Mouse (Mus musculus): ENCODE results near the gene Il9r.

The Il9r gene

DNA sequence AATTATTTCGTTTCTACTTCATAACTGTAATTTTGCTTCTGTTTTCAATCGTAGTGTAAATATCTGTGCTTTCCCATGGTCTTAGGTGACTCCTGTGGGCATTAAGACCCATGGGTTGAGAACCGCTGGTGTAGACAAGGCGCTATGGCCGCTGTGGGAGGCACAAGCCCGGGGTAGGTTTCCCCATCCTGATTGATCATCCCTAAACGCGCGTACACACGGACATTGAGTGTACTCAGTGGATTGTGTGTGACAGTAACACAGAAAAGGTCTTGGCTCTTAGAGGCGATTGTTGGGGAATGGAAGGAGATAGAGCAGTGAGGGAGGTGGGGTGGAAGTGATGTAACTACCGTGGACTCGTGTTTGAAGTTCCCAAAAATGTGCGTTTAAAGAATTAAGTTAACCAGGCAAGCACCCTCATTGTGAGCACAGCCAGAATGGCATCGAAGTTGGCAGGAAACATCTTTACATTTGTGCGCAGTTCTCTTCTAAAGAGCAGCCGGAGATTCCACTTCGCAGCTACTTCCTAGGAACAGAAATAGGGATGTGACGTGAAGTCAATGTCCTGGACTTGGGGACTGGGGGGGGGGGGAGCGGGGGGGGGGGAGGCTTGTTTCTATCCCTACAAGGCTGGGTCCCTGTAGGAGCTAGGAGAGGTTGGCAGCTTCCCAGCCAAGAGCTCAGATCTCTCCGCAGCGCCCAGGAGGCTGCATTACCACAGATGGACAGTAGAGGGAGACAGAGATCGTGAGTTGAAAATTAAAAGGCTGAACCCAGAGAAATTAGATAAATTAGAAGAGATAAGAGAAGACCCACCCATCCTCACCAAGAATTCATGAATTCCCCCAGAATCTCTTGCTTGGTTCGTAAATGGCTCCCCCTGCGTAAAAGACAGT lies 17.9 kb downstream of the Il9r start:
- in situ Hi-C loops (cut with MboI; ENCODE audit: low pct_unique_long_range_greater_than_20kb in 1 of 2, low sequenced_read_pairs in 2 of 2, unreplicated experiment in 1 of 2), result loop anchor here in 1 of 2 experiments (5.0 kb wide), 1 partner anchor 135 kb away; no protein-coding TSS in a partner anchor

DNA sequence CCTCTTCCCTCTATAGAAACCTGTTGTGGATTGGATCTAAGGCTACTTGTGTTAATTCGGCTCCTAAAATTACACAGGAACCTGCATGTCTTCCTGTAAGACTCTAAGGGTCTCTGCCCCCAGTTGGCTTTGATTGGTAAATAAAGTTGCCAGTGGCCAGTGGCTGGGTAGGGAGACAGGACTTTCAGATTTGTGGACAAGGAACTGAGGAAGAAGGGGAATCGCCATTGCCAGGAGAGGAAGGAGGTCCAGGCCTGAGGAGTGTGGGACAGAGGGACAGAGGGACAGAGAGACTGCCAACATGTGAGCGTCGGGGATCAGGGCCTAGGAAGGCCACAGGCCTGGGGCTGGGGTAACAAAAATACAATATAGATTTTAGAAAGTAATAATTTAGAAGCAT lies 18.8 kb downstream of the Il9r start:
- in situ Hi-C loops (cut with MboI; ENCODE audit: low pct_unique_long_range_greater_than_20kb in 1 of 2, low sequenced_read_pairs in 2 of 2, unreplicated experiment in 1 of 2), result loop anchor here in 1 of 2 experiments (5.0 kb wide), 1 partner anchor 136 kb away; no protein-coding TSS in a partner anchor

DNA sequence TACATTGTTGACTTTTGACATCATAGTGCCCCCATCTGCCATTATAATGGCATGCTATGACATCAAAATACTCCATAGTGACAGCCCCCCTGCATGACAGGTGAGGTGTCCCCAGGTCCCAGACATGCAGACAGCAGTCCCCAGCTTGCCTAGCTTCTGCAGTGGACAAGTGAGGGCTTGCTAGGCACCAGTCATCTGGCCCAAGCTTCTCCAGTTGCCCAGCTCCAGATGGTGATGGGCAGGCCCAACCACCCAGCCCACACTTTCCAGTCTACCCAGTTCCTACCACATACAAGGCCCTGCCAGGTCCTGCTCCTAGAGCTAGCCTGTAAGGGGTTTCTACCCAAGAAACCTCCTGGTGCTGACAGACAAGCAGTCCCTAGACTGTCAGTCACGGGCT lies 21.6 kb downstream of the Il9r start:
- in situ Hi-C loops (cut with MboI; ENCODE audit: low pct_unique_long_range_greater_than_20kb in 1 of 2, low sequenced_read_pairs in 2 of 2, unreplicated experiment in 1 of 2), result no loop called here

DNA sequence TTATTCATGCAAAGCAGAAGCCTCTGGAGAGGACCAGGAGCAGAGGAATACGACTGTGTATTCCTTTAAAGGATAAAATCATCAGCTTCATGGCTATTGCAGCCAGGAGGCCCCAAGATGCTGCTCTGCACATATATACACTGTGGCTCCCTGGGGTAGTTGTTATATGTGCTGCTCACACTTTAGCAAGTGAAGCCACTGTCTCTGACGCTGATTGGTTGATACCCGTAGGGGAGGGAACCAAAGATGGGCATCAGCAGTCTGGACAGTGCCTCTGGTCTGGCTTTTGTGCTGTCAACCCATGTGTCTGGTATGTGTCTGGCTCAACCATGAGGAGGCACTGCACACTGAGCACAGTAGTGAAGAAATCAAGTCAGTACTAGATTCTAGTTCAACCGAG lies 33.4 kb downstream of the Il9r start:
- in situ Hi-C loops (cut with MboI; ENCODE audit: low pct_unique_long_range_greater_than_20kb in 1 of 2, low sequenced_read_pairs in 2 of 2, unreplicated experiment in 1 of 2), result no loop called here

DNA sequence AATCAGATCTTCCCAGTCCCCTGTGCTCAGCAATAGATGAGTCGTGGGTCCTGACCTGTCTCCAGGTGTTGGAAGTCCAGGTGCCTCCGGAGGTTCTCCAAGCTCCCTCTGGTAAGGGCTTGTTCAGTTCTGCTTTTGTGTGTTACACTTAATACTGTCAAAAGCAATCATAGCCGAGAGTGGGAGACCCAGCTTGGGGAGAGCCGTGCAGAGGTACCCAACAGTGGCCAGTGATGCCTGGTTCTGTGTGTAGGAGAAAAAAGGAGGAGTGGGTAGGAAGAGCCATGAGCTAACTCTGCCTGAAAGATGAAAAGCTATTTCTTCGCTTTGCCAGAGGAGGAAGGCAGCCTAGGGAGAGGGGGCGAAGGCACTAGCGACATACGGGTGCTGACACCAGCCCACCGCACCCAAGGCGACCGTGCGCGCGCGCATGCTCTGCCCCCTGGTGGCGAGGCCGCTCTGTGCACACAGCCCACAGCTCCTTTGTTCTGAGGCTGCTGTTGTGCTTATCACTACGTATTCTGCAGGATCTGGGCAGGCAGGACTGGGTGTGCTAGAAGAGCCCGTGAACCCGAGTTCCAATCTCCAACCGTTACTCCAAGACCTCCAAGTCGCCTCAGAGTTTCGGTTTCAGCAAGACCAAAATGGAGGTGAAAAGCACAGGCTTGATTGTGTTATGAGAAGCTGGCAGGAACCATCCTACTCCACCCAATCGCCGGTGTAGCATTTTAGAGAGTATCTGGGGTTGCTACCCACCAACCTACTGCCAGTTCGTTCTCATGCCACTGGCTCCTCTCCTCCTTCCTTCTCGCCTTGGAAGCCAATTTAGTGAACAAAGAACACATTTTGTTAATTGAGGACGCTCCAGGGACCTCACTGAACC lies 37.9 kb downstream of the Il9r start:
- in situ Hi-C loops (cut with MboI; ENCODE audit: low pct_unique_long_range_greater_than_20kb in 1 of 2, low sequenced_read_pairs in 2 of 2, unreplicated experiment in 1 of 2), result no loop called here

DNA sequence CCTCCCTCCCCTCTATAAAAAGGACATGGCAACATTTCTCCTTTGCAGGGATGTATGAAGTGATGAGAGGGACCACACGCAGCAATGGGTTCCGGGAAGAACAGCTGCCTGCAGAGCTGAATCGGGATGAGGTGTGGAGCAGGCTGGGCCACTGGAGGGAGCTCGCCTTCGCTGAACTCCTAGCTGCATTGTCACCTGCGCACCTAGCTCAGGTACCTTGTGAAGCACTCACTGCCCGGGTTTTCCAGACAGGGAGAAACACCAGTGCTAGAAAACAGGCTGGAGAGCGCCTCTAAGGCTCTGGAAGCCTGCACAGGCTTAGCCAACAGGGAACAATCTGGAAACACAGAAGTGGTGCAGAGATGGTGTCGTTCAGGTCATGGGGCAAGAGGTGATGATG lies 38.6 kb downstream of the Il9r start:
- in situ Hi-C loops (cut with MboI; ENCODE audit: low pct_unique_long_range_greater_than_20kb in 1 of 2, low sequenced_read_pairs in 2 of 2, unreplicated experiment in 1 of 2), result no loop called here

DNA sequence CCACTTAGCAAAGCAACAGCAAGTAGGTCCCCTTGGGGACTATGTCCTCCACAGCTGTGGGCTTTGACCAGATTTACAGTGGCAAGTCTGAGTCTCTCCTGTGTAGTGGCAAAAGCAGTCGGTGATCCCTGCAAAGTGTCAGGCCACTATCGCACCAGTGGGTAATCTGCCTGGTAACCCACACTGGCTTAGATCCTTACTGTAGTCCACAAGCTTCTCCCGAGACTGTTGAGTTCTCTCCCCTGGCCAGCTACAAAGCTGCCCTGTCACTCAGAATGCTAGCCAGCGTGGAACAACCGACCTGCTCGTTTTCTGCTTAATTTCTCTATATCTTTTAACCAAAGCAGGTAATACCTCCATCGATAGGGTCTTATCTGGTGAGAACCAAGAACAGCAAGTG lies 39.7 kb downstream of the Il9r start:
- in situ Hi-C loops (cut with MboI; ENCODE audit: low pct_unique_long_range_greater_than_20kb in 1 of 2, low sequenced_read_pairs in 2 of 2, unreplicated experiment in 1 of 2), result no loop called here

DNA sequence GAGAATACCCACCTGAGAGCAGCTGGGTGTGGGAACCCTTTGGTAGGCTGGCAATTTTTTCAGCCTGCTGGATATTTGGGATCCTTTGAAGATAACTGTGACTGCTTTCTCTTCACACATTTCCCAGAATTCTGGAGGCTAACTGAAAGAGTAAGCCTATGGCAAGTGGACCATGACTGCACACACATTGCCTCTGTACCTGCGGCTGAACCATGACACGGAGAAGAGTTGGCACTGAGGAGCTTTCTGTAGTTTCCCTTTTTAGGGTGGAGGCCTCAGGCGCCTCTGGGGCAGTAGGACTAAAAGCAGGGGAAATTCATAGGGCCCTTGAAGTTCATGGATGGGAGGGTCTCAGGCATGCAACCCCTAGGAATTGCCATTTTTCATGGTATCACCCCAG lies 40.9 kb downstream of the Il9r start:
- in situ Hi-C loops (cut with MboI; ENCODE audit: low pct_unique_long_range_greater_than_20kb in 1 of 2, low sequenced_read_pairs in 2 of 2, unreplicated experiment in 1 of 2), result no loop called here

DNA sequence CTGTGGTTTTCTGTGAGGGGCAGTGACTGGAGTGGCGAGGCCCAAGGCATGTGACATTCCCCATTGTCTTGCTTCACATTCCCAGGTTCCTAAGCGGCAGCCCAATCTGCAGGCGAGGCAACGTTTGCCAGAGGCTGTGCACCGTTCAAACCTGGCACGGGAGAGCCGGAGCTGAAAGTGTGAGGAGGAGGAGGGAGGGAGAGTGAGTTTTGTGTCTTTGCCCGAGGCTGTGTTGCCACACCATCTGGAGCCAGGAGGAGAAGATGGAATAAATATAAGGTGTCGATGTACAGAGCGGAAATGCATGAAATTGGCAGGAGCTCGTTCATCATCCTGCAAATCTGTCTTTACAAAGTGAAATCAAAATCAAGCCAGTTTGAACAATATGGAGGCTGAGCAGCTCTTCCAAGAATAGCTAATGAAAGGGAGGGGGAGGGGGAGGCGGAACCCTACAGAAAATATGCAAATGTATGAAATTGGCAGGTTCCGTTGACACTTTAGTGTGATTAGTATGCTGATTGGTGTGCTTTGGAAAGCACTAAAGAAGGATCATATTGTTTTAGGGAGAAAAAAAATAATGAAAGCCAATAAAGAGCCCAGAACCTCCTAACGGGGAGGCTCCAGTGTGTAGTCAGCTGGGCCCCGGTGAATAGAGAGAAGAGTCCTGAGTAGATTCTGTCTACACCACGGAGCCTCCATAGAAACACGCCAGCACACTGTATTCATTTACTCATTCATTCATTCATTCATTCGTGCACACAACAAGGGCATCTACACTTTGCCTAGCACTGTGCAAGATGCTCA lies 42.1 kb downstream of the Il9r start:
- in situ Hi-C loops (cut with MboI; ENCODE audit: low pct_unique_long_range_greater_than_20kb in 1 of 2, low sequenced_read_pairs in 2 of 2, unreplicated experiment in 1 of 2), result no loop called here

DNA sequence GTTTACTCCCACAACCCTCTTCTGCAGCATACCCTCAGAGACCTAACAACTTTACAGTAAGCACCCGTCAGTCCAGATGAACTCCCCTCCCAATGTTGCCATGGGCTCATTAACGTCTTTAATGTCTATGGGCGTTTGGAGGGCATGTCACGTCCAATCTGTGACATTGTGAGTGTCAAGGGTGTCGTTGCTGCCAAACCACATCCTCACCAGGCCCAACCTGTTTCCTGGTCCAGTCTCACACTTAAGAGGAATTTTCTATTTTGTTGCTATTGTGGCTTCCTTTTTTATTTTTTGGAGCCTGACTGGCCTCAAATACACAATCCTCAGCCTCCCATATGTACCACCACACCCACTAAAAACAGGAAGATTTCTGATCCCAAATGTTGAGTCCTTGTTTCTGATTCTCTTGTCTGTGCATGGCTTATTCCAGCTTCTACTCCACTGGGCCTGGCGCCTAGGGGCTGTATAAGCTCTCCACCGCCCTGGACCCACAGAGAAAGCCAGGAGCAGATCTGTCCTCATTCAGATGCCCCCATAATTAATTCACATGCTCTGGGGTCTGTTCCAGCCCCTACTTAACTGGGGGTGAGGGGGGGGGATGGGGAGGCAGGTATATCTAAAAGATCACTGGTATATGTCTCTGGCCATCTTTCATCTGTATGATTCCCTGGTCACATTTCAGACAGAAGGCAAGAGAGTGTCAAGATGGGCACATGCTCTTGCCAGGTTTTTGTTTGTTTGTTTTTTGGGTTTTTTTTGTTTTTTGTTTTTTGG lies 43.0 kb downstream of the Il9r start:
- in situ Hi-C loops (cut with MboI; ENCODE audit: low pct_unique_long_range_greater_than_20kb in 1 of 2, low sequenced_read_pairs in 2 of 2, unreplicated experiment in 1 of 2), result no loop called here

DNA sequence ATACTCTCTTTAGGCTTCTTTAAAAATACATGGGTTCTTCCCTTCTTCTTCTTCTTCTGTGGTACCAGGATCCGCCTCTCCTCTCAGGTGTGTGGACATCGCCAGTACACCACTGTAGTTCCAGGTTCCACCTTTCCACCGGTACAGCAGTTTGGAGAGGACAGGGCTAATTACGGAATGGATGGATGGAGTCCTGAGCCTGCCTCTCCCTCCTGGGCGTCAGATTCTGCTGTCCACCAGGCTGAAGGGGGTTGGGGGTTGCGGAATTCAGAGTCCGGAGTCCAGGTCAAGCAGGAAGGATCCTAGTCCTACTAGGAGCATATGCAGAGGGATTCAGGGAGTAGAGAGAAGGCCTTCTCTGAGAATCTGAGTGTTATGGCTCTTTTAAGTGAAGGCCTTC lies 46.9 kb downstream of the Il9r start:
- in situ Hi-C loops (cut with MboI; ENCODE audit: low pct_unique_long_range_greater_than_20kb in 1 of 2, low sequenced_read_pairs in 2 of 2, unreplicated experiment in 1 of 2), result no loop called here

DNA sequence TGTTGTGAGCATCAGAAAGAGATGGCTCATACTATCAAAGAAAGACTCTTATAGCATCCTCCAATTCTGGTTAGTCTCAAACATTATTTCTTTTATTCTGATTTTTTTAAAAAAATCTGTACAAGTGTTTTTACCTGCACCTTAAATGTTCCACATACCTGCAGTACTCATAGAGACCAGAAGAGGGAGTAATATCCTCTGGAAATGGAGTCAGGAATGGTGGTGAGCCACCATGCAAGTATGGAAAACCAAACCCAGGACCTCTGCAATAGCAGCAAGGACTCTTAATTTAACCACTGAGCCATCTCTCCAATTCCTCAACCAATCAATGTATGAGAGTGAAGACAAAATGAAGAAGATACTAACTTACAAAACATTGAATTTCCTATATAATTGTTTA lies 47.3 kb downstream of the Il9r start:
- in situ Hi-C loops (cut with MboI; ENCODE audit: low pct_unique_long_range_greater_than_20kb in 1 of 2, low sequenced_read_pairs in 2 of 2, unreplicated experiment in 1 of 2), result no loop called here

DNA sequence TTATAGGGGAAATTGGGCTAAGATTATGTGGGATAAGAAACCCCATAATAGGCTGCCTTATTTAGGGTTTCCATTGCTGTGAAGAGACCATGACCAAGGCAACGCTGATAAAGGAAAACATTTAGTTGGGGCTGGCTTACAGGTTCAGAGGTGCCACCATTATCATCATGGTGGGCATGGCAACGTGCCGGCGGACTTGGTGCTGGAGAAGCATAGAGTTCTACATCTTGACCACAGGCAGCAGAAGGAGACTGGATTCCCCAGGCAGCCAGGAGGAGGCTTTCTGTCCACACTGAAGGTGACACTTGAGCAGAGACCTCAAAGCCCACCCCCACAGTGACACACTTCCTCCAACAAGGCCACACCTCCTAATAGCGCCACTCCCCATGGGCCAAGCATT lies 48.8 kb downstream of the Il9r start:
- in situ Hi-C loops (cut with MboI; ENCODE audit: low pct_unique_long_range_greater_than_20kb in 1 of 2, low sequenced_read_pairs in 2 of 2, unreplicated experiment in 1 of 2), result no loop called here

DNA sequence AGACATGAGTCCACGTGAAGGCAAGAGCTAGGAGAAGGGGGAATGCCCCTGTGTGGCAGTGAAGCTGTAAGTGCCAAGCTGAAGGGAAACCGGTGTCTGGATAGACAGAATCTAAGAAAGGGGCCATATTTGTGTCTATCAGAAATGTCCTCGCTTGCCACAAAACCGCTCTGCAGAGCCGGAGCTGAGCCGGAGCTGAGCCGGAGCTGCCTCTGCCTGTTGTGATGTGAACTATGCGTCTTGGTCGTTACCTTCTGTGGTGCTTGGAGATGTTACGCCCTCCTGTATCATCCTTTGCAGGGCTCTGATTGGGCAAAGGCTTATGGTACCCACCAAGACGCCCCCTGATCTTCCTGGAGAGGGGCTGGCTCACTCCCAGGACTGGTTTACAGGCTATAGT lies 50.5 kb downstream of the Il9r start:
- in situ Hi-C loops (cut with MboI; ENCODE audit: low pct_unique_long_range_greater_than_20kb in 1 of 2, low sequenced_read_pairs in 2 of 2, unreplicated experiment in 1 of 2), result no loop called here

DNA sequence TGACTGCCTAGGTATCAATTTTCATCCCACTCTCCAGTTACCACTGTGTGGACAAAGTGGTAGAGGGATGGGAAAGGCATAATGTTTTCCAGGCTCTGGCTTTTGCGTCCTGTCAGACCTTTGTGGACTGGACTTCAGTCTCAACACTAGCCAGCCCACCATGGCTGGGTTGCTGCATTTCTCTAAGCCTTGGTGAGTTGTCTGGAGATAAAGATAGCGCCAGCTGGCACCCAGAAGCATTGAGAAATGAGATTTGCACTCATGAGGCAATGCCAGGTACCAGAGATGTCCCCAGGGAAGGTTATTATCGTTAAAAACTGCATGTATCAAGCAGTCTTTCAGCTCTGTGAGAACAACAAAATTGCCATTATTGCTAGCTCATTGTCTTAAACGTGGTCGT lies 57.3 kb downstream of the Il9r start:
- in situ Hi-C loops (cut with MboI; ENCODE audit: low pct_unique_long_range_greater_than_20kb in 1 of 2, low sequenced_read_pairs in 2 of 2, unreplicated experiment in 1 of 2), result no loop called here

DNA sequence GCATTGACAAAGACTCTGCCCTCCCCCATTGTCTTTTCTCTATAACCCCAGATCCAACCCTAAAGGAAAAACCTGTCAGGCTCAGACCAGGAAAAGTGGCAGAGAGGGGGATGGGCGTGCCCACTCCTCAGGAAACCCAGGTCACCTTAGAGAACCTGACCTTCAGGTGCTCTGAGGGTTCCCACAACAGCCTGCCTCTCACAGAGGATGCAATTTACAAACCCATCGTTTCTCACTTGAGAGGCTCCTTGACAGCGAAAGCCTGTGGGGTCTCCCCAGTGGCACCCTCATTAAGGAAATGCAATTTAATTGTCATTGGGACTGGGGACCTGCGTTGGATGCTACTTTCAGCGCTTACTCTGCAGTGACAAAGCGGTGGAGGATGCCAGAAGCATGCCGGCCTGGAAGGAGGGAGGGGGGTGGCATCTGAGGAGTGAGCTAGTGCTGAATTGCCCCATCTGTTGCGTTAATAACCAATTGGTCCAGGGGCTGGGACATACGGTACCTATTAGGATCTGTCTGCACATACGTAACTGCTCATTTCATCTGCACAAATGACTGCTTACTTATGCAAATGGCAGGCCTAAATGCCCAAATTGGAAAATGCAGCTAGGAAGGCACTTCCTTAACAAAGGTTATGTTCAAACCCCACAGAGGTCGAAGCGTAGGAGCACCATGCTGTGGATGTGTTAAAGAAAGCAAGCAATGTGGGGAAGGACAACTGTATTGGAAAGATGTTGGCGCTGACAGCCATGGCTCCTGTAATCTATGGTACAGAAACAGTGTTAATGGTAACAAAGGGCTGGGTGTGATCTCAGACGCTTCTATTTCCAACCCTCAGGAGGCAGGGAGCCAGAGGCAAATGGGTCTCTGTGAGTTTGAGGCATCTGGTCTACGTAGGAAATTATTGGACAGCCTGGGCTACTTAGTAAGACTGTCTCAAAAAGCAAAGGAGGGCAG lies 58.2 kb downstream of the Il9r start:
- in situ Hi-C loops (cut with MboI; ENCODE audit: low pct_unique_long_range_greater_than_20kb in 1 of 2, low sequenced_read_pairs in 2 of 2, unreplicated experiment in 1 of 2), result no loop called here

DNA sequence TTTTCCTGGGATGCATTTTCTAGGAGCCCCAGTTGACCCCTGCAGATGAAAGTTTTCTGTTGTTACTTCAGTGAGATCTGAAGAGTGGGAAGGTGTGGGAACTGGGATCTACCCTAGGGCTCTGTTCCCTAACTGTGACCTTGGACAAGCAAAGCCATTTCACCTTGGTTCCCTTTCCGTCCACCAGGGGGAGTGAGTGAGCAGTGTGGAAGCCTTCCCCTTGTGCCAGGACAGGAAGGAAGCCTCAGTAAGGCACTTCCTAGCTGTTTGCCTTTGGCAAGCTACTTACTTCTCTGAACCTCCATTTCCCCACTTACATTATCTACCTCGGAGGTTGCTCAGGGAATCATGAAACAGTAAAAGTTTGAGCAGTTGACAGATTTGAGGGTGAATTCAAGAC lies 59.0 kb downstream of the Il9r start:
- in situ Hi-C loops (cut with MboI; ENCODE audit: low pct_unique_long_range_greater_than_20kb in 1 of 2, low sequenced_read_pairs in 2 of 2, unreplicated experiment in 1 of 2), result no loop called here
